Mouse (Mus musculus) small intestine, adult 2 months (tissue): ENCODE data around the gene Klk1b8.
A peak's percentile ranks its signal among the peaks of the same experiment; 100 is the strongest.

Source experiments
- CTCF ChIP-seq: fragments of 200-500 bp; IDR thresholded peaks from 2 replicates; pipeline ENCODE4 v1.5.1; 2012; ENCODE audit warnings: low read depth, mild to moderate bottlenecking, control low read depth, inconsistent platforms, low read length, moderate library complexity, mixed read lengths; ENCODE audit not compliant: insufficient replicate concordance, insufficient read length; ENCODE audit errors: extremely low read depth
- POLR2A ChIP-seq: fragments of 200-500 bp; IDR thresholded peaks from 2 replicates; pipeline ENCODE4 v1.6.1; 2012; ENCODE audit warnings: low read depth, mild to moderate bottlenecking, control low read depth, inconsistent platforms, low read length, moderate library complexity

DNA sequence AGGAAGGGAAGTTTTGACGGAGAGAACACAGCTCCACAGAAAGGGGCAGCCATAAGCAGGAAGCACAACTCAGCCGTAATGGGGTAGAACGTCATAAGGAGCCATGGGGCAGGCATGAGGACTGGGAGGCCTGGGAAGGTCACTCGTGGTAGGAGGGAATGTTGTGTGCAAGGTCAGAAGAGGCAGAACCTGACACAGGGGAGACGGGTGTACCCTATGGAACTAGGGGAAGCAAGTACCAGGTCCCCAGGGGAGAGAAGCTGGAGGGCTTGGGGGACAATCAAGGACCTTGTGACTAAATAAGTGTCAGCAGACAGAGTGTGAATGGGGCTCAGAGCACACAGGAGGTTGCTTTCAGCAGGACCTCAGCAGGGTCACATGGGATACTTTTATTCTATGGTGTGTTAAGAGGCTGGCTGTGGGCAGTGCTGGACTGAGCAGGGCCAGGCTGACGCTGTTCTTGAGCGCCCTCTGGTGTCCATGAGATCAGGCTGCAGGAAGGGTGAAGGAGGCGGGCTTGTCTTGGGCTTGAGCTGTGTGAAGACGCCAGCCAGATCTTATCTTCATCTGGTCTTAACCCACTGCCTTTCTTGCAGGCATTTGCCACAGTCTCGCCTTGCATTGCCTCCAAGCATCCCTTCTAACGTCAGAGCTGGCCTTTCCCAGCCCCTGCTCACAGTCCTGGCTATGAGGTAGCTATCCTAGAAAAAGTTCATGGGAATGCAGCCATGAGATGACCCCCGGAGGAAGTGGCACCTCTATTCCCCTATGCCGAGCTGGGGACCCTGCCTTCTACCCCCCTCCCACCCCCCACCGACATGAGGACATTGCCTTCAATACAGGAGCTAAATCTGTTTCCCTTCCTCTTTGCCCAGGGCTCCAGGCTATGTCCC lies 30.7 kb upstream of the Klk1b8 start:
- TF ChIP-seq POLR2A (no peak), CTCF (peak; percentile 80)
